Comparison of ENCODE assay signal across 21 mouse cellular contexts in genomic region chr11:116161312-116161711, GRCm38 (mm10). TPM values are rescaled to one million over a fixed set of nuclear protein-coding genes. Genes with fewer than 3 reads are reported as not detected.
DNase-seq lines count a peak whose midpoint lies in the region; ATAC-seq lines count a peak whose summit lies in the region.
"Had no signal": no experiment of that assay in that cellular context is flagged by ENCODE, and none has a peak within 500 bp of the region (broad histone marks: within the 10 kb centered on the region; RNA-seq: fewer than 3 reads in every experiment).

No protein-coding gene starts in this region.

- WGBS in embryonic facial prominence, embryonic 13.5 days, result 56% methylated on average over 12 of the region's 12 CpGs
- 40% methylated on average over 12 of the region's 12 CpGs for WGBS in stomach, embryonic 14.5 days
- WGBS in midbrain, embryonic 15.5 days, result 77% methylated on average over 12 of the region's 12 CpGs
- WGBS in forebrain, embryonic 12.5 days, result 72% methylated on average over 12 of the region's 12 CpGs

- H3K4me3 ChIP-seq in embryonic facial prominence, embryonic 13.5 days, result no peak overlapping the region
- no peak overlapping the region for H3K4me3 ChIP-seq in stomach, embryonic 14.5 days (ENCODE audit: low read depth, low read length)
- no peak overlapping the region for H3K4me3 ChIP-seq in midbrain, embryonic 15.5 days
- no peak overlapping the region for H3K4me3 ChIP-seq in forebrain, embryonic 12.5 days (replicated peaks)
- H3K4me3 ChIP-seq: forebrain, embryonic 10.5 days; heart, embryonic 10.5 days; midbrain, embryonic 10.5 days; neural tube, embryonic 13.5 days had no signal

- no peak overlapping the region for H3K4me2 ChIP-seq in embryonic facial prominence, embryonic 13.5 days
- no peak overlapping the region for H3K4me2 ChIP-seq in stomach, embryonic 14.5 days (replicated peaks; ENCODE audit: low read depth, low read length)
- H3K4me2 ChIP-seq in midbrain, embryonic 15.5 days, result no peak overlapping the region
- H3K4me2 ChIP-seq in forebrain, embryonic 12.5 days, result no peak overlapping the region
- H3K4me2 ChIP-seq: neural tube, embryonic 13.5 days had no signal

- H3K9me3 ChIP-seq in embryonic facial prominence, embryonic 13.5 days, result no peaks in the 10 kb centered on the region
- H3K9me3 ChIP-seq in stomach, embryonic 14.5 days (ENCODE audit: control insufficient read depth, low read depth, low read length), result no peaks in the 10 kb centered on the region
- no peaks in the 10 kb centered on the region for H3K9me3 ChIP-seq in midbrain, embryonic 15.5 days
- no peaks in the 10 kb centered on the region for H3K9me3 ChIP-seq in forebrain, embryonic 12.5 days
- H3K9me3 ChIP-seq: forebrain, embryonic 10.5 days; heart, embryonic 10.5 days; midbrain, embryonic 10.5 days; neural tube, embryonic 13.5 days had no signal

- peaks cover 85% of the 10 kb centered on the region for H3K36me3 ChIP-seq in embryonic facial prominence, embryonic 13.5 days
- H3K36me3 ChIP-seq in stomach, embryonic 14.5 days (ENCODE audit: control insufficient read depth, insufficient read depth, low read length), result peaks cover 30% of the 10 kb centered on the region
- peaks cover 32% of the 10 kb centered on the region; the same call in 1 of the 2 replicates for H3K36me3 ChIP-seq in midbrain, embryonic 15.5 days (replicated peaks)
- H3K36me3 ChIP-seq in forebrain, embryonic 12.5 days (replicated peaks), result peaks cover 82% of the 10 kb centered on the region

- no peaks in the 10 kb centered on the region for H3K27me3 ChIP-seq in embryonic facial prominence, embryonic 13.5 days
- no peaks in the 10 kb centered on the region for H3K27me3 ChIP-seq in stomach, embryonic 14.5 days (ENCODE audit: control insufficient read depth, insufficient read depth, low read length)
- H3K27me3 ChIP-seq in midbrain, embryonic 15.5 days (replicated peaks), result no peaks in the 10 kb centered on the region
- no peaks in the 10 kb centered on the region for H3K27me3 ChIP-seq in forebrain, embryonic 12.5 days
- H3K27me3 ChIP-seq: neural tube, embryonic 13.5 days had no signal

- peak; percentile 27 to 54 for DNase-seq in lung, adult 18-20 months
- DNase-seq in lung, postnatal 25 days (ENCODE audit: low spot score), result no peak
- DNase-seq in R1 (ENCODE audit: low read depth, low spot score), result peak; percentile 32
- DNase-seq: adrenal gland, adult 8-10 months; cerebellum, adult 11-12 months; cerebellum, postnatal 36 days; gastrocnemius, postnatal 14 days; heart, postnatal 10 days; kidney, adult 2 months; kidney, postnatal 36 days; lung, postnatal 4 days; thymus, postnatal 4 days had no signal

- peak overlapping the region; percentile 48 for H3K27ac ChIP-seq in embryonic facial prominence, embryonic 13.5 days
- H3K27ac ChIP-seq in stomach, embryonic 14.5 days (ENCODE audit: low read length), result peak overlapping the region; percentile 63; the same call in 1 of the 2 replicates
- H3K27ac ChIP-seq in midbrain, embryonic 15.5 days, result no peak overlapping the region
- H3K27ac ChIP-seq in forebrain, embryonic 12.5 days, result no peak overlapping the region
- H3K27ac ChIP-seq: forebrain, embryonic 10.5 days; heart, embryonic 10.5 days; liver, embryonic 14.5 days; neural tube, embryonic 13.5 days had no signal

- no peak for ATAC-seq in embryonic facial prominence, embryonic 13.5 days (ENCODE audit: insufficient number of reproducible peaks, insufficient read depth, low FRiP score, low TSS enrichment, low read depth)
- ATAC-seq in stomach, embryonic 14.5 days (ENCODE audit: insufficient number of reproducible peaks, insufficient read depth, low FRiP score, low read depth), result peak; percentile 47; the same call in 1 of the 2 replicates
- ATAC-seq in midbrain, embryonic 15.5 days (replicated peaks), result no peak
- no peak for ATAC-seq in forebrain, embryonic 12.5 days (ENCODE audit: low FRiP score)

- H3K9ac ChIP-seq in embryonic facial prominence, embryonic 13.5 days, result no peak overlapping the region
- H3K9ac ChIP-seq in stomach, embryonic 14.5 days (replicated peaks; ENCODE audit: low read depth, low read length), result no peak overlapping the region
- H3K9ac ChIP-seq in midbrain, embryonic 15.5 days, result no peak overlapping the region
- H3K9ac ChIP-seq in forebrain, embryonic 12.5 days, result no peak overlapping the region
- H3K9ac ChIP-seq: liver, embryonic 14.5 days had no signal

- H3K4me1 ChIP-seq in embryonic facial prominence, embryonic 13.5 days, result peaks cover 12% of the 10 kb centered on the region
- H3K4me1 ChIP-seq in stomach, embryonic 14.5 days (ENCODE audit: control insufficient read depth, insufficient read depth, low read length), result no peaks in the 10 kb centered on the region; the same call in 1 of the 2 replicates
- H3K4me1 ChIP-seq in midbrain, embryonic 15.5 days, result peaks cover 7% of the 10 kb centered on the region
- H3K4me1 ChIP-seq in forebrain, embryonic 12.5 days, result peaks cover 22% of the 10 kb centered on the region

RNA-seq across cellular contexts. Expression of gene Fbf1, which starts 6.7 kb away (rescaled TPM):
- 49.5 and 60.3 TPM in 2 replicates for polyA plus RNA-seq in embryonic facial prominence, embryonic 13.5 days (2015; fragmentation: Nextera tagmentation; extraction: Ambion mirVana)
- polyA plus RNA-seq in stomach, embryonic 14.5 days (2014; fragmentation: Nextera tagmentation; extraction: Ambion mirVana), result 29.3 and 30.2 TPM in 2 replicates
- polyA plus RNA-seq in midbrain, embryonic 15.5 days (2015; fragmentation: Nextera tagmentation; extraction: Ambion mirVana), result 69.2 and 78.4 TPM in 2 replicates
- 80.8 and 85.2 TPM in 2 replicates for polyA plus RNA-seq in forebrain, embryonic 12.5 days (2016; fragmentation: Nextera tagmentation; extraction: Ambion mirVana)

RNA-seq across cellular contexts. Expression of gene Mrpl38, which starts 22.6 kb away (rescaled TPM):
- 75.2 and 80.0 TPM in 2 replicates for polyA plus RNA-seq in embryonic facial prominence, embryonic 13.5 days (2015; fragmentation: Nextera tagmentation; extraction: Ambion mirVana)
- 93.9 and 94.2 TPM in 2 replicates for polyA plus RNA-seq in stomach, embryonic 14.5 days (2014; fragmentation: Nextera tagmentation; extraction: Ambion mirVana)
- 81.7 and 85.1 TPM in 2 replicates for polyA plus RNA-seq in midbrain, embryonic 15.5 days (2015; fragmentation: Nextera tagmentation; extraction: Ambion mirVana)
- polyA plus RNA-seq in forebrain, embryonic 12.5 days (2016; fragmentation: Nextera tagmentation; extraction: Ambion mirVana), result 89.6 and 90.5 TPM in 2 replicates

RNA-seq across cellular contexts. Expression of gene Trim65, which starts 30.4 kb away (rescaled TPM):
- 2.8 and 3.2 TPM in 2 replicates for polyA plus RNA-seq in embryonic facial prominence, embryonic 13.5 days (2015; fragmentation: Nextera tagmentation; extraction: Ambion mirVana)
- polyA plus RNA-seq in stomach, embryonic 14.5 days (2014; fragmentation: Nextera tagmentation; extraction: Ambion mirVana), result 5.0 and 6.4 TPM in 2 replicates
- polyA plus RNA-seq in midbrain, embryonic 15.5 days (2015; fragmentation: Nextera tagmentation; extraction: Ambion mirVana), result 2.7 and 3.1 TPM in 2 replicates
- polyA plus RNA-seq in forebrain, embryonic 12.5 days (2016; fragmentation: Nextera tagmentation; extraction: Ambion mirVana), result 1.9 and 2.1 TPM in 2 replicates

RNA-seq across cellular contexts. Expression of gene Trim47, which starts 34.3 kb away (rescaled TPM):
- 8.6 and 9.4 TPM in 2 replicates for polyA plus RNA-seq in embryonic facial prominence, embryonic 13.5 days (2015; fragmentation: Nextera tagmentation; extraction: Ambion mirVana)
- polyA plus RNA-seq in stomach, embryonic 14.5 days (2014; fragmentation: Nextera tagmentation; extraction: Ambion mirVana), result 12.2 and 17.3 TPM in 2 replicates
- polyA plus RNA-seq in midbrain, embryonic 15.5 days (2015; fragmentation: Nextera tagmentation; extraction: Ambion mirVana), result 10.5 and 12.2 TPM in 2 replicates
- polyA plus RNA-seq in forebrain, embryonic 12.5 days (2016; fragmentation: Nextera tagmentation; extraction: Ambion mirVana), result 2.7 and 3.2 TPM in 2 replicates

RNA-seq across cellular contexts. Expression of gene Ten1, which starts 37.3 kb away (rescaled TPM):
- 59.7 and 74.1 TPM in 2 replicates for polyA plus RNA-seq in embryonic facial prominence, embryonic 13.5 days (2015; fragmentation: Nextera tagmentation; extraction: Ambion mirVana)
- 80.9 and 81.3 TPM in 2 replicates for polyA plus RNA-seq in stomach, embryonic 14.5 days (2014; fragmentation: Nextera tagmentation; extraction: Ambion mirVana)
- polyA plus RNA-seq in midbrain, embryonic 15.5 days (2015; fragmentation: Nextera tagmentation; extraction: Ambion mirVana), result 86.7 and 92.5 TPM in 2 replicates
- polyA plus RNA-seq in forebrain, embryonic 12.5 days (2016; fragmentation: Nextera tagmentation; extraction: Ambion mirVana), result 55.9 and 57.4 TPM in 2 replicates

Comparison
In these comparisons a context has a peak if more than half of its experiments do, and no peak if none do; other contexts are left out.
1. H3K27ac ChIP-seq: peak in embryonic facial prominence, embryonic 13.5 days (single experiment) and stomach, embryonic 14.5 days (single experiment); none in midbrain, embryonic 15.5 days (single experiment) and forebrain, embryonic 12.5 days (single experiment).